Mouse (Mus musculus) heart, embryonic 10.5 days (tissue): Measurements from ENCODE around the gene Cfap57. TPM values are rescaled to one million over a fixed set of nuclear protein-coding genes. Genes with fewer than 3 reads are reported as not detected.

Experiments used
- DNase-seq: peaks from one replicate; pipeline ENCODE4 v3.0.0-alpha.2; 2017; ENCODE audit warnings: low spot score
- H3K27ac ChIP-seq: fragments of 300-500 bp; sonication (generic); 2 replicates; pipeline ENCODE4 v1.5.1; 2016; ENCODE audit warnings: mild to moderate bottlenecking
- H3K27me3 ChIP-seq: fragments of 300-500 bp; sonication (generic); 2 replicates; pipeline ENCODE4 v1.6.1; 2016; ENCODE audit warnings: mild to moderate bottlenecking; ENCODE audit not compliant: poor library complexity, insufficient read depth, severe bottlenecking
- H3K36me3 ChIP-seq: fragments of 300-500 bp; sonication (generic); 2 replicates; pipeline ENCODE4 v1.6.1; 2016; ENCODE audit warnings: mild to moderate bottlenecking, moderate library complexity
- H3K4me1 ChIP-seq: fragments of 300-500 bp; sonication (generic); 2 replicates; pipeline ENCODE4 v1.6.1; 2016; ENCODE audit warnings: mild to moderate bottlenecking
- H3K4me3 ChIP-seq: fragments of 300-500 bp; sonication (generic); 2 replicates; pipeline ENCODE4 v1.5.1; 2016; ENCODE audit warnings: mild to moderate bottlenecking, moderate library complexity
- H3K9me3 ChIP-seq: fragments of 300-500 bp; sonication (generic); 2 replicates; pipeline ENCODE4 v1.6.1; 2016; ENCODE audit warnings: mild to moderate bottlenecking, moderate library complexity
- WGBS: fragments of 180-500 bp; shearing (Covaris S2); methylation state at CpG from one replicate; pipeline ENCODE4 v1.1.7; 2016; 5-methylcytosine and 5-hydroxymethylcytosine counted together
- polyA plus RNA-seq: library from polyadenylated mRNA; unstranded; fragments of >200 nt; fragmentation: Nextera tagmentation; extraction: Ambion mirVana; gene quantifications from 2 replicates; pipeline ENCODE4 v1.2.1, GENCODE M21; 2016

Gene Cfap57
- polyA plus RNA-seq = 0.84 and 1.1 TPM in 2 replicates

GRCm38 (mm10) chr4:118620279-118620966 is at the start of gene Cfap57, which contains the start of gene Ebna1bp2:
TSS of gene Cfap57 (minus strand) at chr4:118620777.
TSS of gene Ebna1bp2 (plus strand) at chr4:118620799.
- H3K36me3 ChIP-seq = peaks cover 26% of the 10 kb centered on the region
- DNase-seq = peak; percentile 96
- no peaks in the 10 kb centered on the region for H3K27me3 ChIP-seq
- H3K4me1 ChIP-seq = peaks cover 10% of the 10 kb centered on the region
- under 1% methylated on average over 40 of the region's 41 CpGs for WGBS
- H3K27ac ChIP-seq = peak within 1 kb of the TSS; percentile 74
- H3K4me3 ChIP-seq = peak within 1 kb of the TSS; percentile 80
- H3K9me3 ChIP-seq = 0 out of 2 replicates have a peak, but pooled peaks cover 4% of the 10 kb centered on the region

GRCm38 (mm10) chr4:118658652-118659051 is 38.1 kb upstream of the Cfap57 start, which contains the start of gene Olfr62:
TSS of gene Olfr62 (plus strand) at chr4:118658952.
- H3K36me3 ChIP-seq = no peaks in the 10 kb centered on the region
- no peaks in the 10 kb centered on the region for H3K9me3 ChIP-seq
- H3K27me3 ChIP-seq = no peaks in the 10 kb centered on the region
- H3K4me1 ChIP-seq = no peaks in the 10 kb centered on the region
- no peak for DNase-seq
- no peak within 1 kb of the TSS for H3K27ac ChIP-seq
- H3K4me3 ChIP-seq = no peak within 1 kb of the TSS

GRCm38 (mm10) chr4:118645234-118645633 is 24.7 kb upstream of the Cfap57 start:
- no peaks in the 10 kb centered on the region for H3K9me3 ChIP-seq
- H3K4me3 ChIP-seq = no peak overlapping the region
- no peaks in the 10 kb centered on the region for H3K4me1 ChIP-seq
- no peak for DNase-seq
- no peaks in the 10 kb centered on the region for H3K36me3 ChIP-seq
- H3K27me3 ChIP-seq = no peaks in the 10 kb centered on the region
- WGBS = 5% methylated on average over 2 of the region's 2 CpGs
- no peak overlapping the region for H3K27ac ChIP-seq

GRCm38 (mm10) chr4:118642346-118643190 is 22.0 kb upstream of the Cfap57 start:
- Histone ChIP-seq H3K36me3 (no peaks in the 10 kb centered on the region), H3K4me1 (no peaks in the 10 kb centered on the region), H3K27me3 (no peaks in the 10 kb centered on the region), H3K4me3 (no peak overlapping the region), H3K9me3 (no peaks in the 10 kb centered on the region), H3K27ac (no peak overlapping the region)
- WGBS = 52% methylated on average over 20 of the region's 20 CpGs
- no peak for DNase-seq

GRCm38 (mm10) chr4:118630261-118630660 is 9.7 kb upstream of the Cfap57 start:
- DNase-seq = no peak
- 92% methylated on average over 5 of the region's 5 CpGs for WGBS
- H3K27me3 ChIP-seq = no peaks in the 10 kb centered on the region
- no peak overlapping the region for H3K4me3 ChIP-seq
- H3K27ac ChIP-seq = no peak overlapping the region
- H3K4me1 ChIP-seq = no peaks in the 10 kb centered on the region
- H3K36me3 ChIP-seq = peaks cover 64% of the 10 kb centered on the region
- H3K9me3 ChIP-seq = no peaks in the 10 kb centered on the region

- Histone ChIP-seq H3K36me3 (peaks cover 40% of the 10 kb centered on the region), H3K27me3 (no peaks in the 10 kb centered on the region), H3K9me3 (0 out of 2 replicates have a peak, but pooled peaks cover 4% of the 10 kb centered on the region), H3K27ac (no peak overlapping the region), H3K4me3 (peak overlapping the region; percentile 80), H3K4me1 (peaks cover 10% of the 10 kb centered on the region)
- 83% methylated on average over 9 of the region's 9 CpGs for WGBS
- DNase-seq = no peak
Observed at GRCm38 (mm10) chr4:118621781-118622180, 1.2 kb upstream of the Cfap57 start.

GRCm38 (mm10) chr4:118620967-118621320 is 367 bp upstream of the Cfap57 start:
- DNase-seq = no peak
- Histone ChIP-seq H3K4me3 (peak overlapping the region; percentile 80), H3K36me3 (peaks cover 32% of the 10 kb centered on the region), H3K4me1 (peaks cover 10% of the 10 kb centered on the region), H3K9me3 (0 out of 2 replicates have a peak, but pooled peaks cover 4% of the 10 kb centered on the region), H3K27ac (peak overlapping the region; percentile 74), H3K27me3 (no peaks in the 10 kb centered on the region)
- under 1% methylated on average over 23 of the region's 23 CpGs for WGBS

GRCm38 (mm10) chr4:118615412-118615811 is 5.2 kb downstream of the Cfap57 start:
- H3K27me3 ChIP-seq = peaks cover 5% of the 10 kb centered on the region
- no peak overlapping the region for H3K27ac ChIP-seq
- H3K4me3 ChIP-seq = no peak overlapping the region
- 81% methylated on average over 11 of the region's 11 CpGs for WGBS
- H3K4me1 ChIP-seq = no peaks in the 10 kb centered on the region
- 0 out of 2 replicates have a peak, but pooled peaks cover 4% of the 10 kb centered on the region for H3K9me3 ChIP-seq
- H3K36me3 ChIP-seq = no peaks in the 10 kb centered on the region
- DNase-seq = no peak

GRCm38 (mm10) chr4:118612619-118613018 is 8.0 kb downstream of the Cfap57 start:
- Histone ChIP-seq H3K4me1 (no peaks in the 10 kb centered on the region), H3K27ac (no peak overlapping the region), H3K4me3 (no peak overlapping the region), H3K27me3 (peaks cover 8% of the 10 kb centered on the region), H3K36me3 (no peaks in the 10 kb centered on the region), H3K9me3 (no peaks in the 10 kb centered on the region)
- 26% methylated on average over 11 of the region's 11 CpGs for WGBS
- no peak for DNase-seq

- H3K9me3 ChIP-seq = no peaks in the 10 kb centered on the region
- 70% methylated on average over 3 of the region's 3 CpGs for WGBS
- H3K4me3 ChIP-seq = no peak overlapping the region
Observed at GRCm38 (mm10) chr4:118609836-118610235, 10.7 kb downstream of the Cfap57 start.

GRCm38 (mm10) chr4:118604065-118604464 is 16.5 kb downstream of the Cfap57 start:
- no peaks in the 10 kb centered on the region for H3K4me1 ChIP-seq
- no peaks in the 10 kb centered on the region for H3K9me3 ChIP-seq
- H3K4me3 ChIP-seq = no peak overlapping the region
- no peaks in the 10 kb centered on the region for H3K36me3 ChIP-seq
- H3K27ac ChIP-seq = no peak overlapping the region
- DNase-seq = no peak
- H3K27me3 ChIP-seq = no peaks in the 10 kb centered on the region
- WGBS = 50% methylated on average over 4 of the region's 4 CpGs

More at GRCm38 (mm10) chr4:118609836-118610235, 10.7 kb downstream of the Cfap57 start:
- H3K36me3 ChIP-seq = no peaks in the 10 kb centered on the region
- peaks cover 8% of the 10 kb centered on the region for H3K27me3 ChIP-seq
- H3K4me1 ChIP-seq = no peaks in the 10 kb centered on the region
- DNase-seq = no peak
- H3K27ac ChIP-seq = no peak overlapping the region

GRCm38 (mm10) chr4:118589733-118590130 is 30.8 kb downstream of the Cfap57 start:
- Histone ChIP-seq H3K4me1 (peaks cover 7% of the 10 kb centered on the region; the same call in 1 of the 2 replicates), H3K27ac (no peak overlapping the region), H3K4me3 (no peak overlapping the region), H3K27me3 (peaks cover 11% of the 10 kb centered on the region; the same call in 1 of the 2 replicates), H3K36me3 (no peaks in the 10 kb centered on the region), H3K9me3 (no peaks in the 10 kb centered on the region)
- no peak for DNase-seq
- 9% methylated on average over 7 of the region's 7 CpGs for WGBS
